Mouse (Mus musculus) testis, postnatal 10 days (tissue): ENCODE results near the gene Sez6l2.
"Not testable (repeated sequence)": the region's sequence is repeated elsewhere in the genome, so short reads cannot be mapped to it uniquely, and the experiment has no call there.

Experiments
- DNase-seq: peaks from one replicate; pipeline ENCODE4 v3.0.0; 2021; ENCODE audit warnings: low spot score

The Sez6l2 gene

GRCm38 (mm10) chr7:126949793-126950646, at the start of gene Sez6l2:
Gene Sez6l2 (plus strand): TSS chr7:126950563.
- DNase-seq = peak; percentile 97

- DNase-seq = no peak
Observed at GRCm38 (mm10) chr7:126905590-126905989, 44.8 kb upstream of the Sez6l2 start.

- no peak for DNase-seq
Observed at GRCm38 (mm10) chr7:126914844-126915243, 35.5 kb upstream of the Sez6l2 start.

GRCm38 (mm10) chr7:126918356-126918755, 32.0 kb upstream of the Sez6l2 start:
- not testable (repeated sequence) for DNase-seq

GRCm38 (mm10) chr7:126919973-126920372, 30.4 kb upstream of the Sez6l2 start:
- no peak for DNase-seq

GRCm38 (mm10) chr7:126921563-126921962, 28.8 kb upstream of the Sez6l2 start:
- DNase-seq = no peak

GRCm38 (mm10) chr7:126922624-126923060, 27.7 kb upstream of the Sez6l2 start, which contains the start of gene Tmem219:
Gene Tmem219 (minus strand): TSS chr7:126922917.
- peak; percentile 92 for DNase-seq

- DNase-seq = no peak
Observed at GRCm38 (mm10) chr7:126923999-126924398, 26.4 kb upstream of the Sez6l2 start.

GRCm38 (mm10) chr7:126926299-126926698, 24.1 kb upstream of the Sez6l2 start:
- DNase-seq = no peak

- peak; percentile 97 for DNase-seq
Observed at GRCm38 (mm10) chr7:126928384-126929037, 21.9 kb upstream of the Sez6l2 start, which contains the start of gene Kctd13. Gene Kctd13 (plus strand): TSS chr7:126928879.

GRCm38 (mm10) chr7:126929046-126929445, 21.3 kb upstream of the Sez6l2 start:
- peak; percentile 65 for DNase-seq

- no peak for DNase-seq
Observed at GRCm38 (mm10) chr7:126932652-126933051, 17.7 kb upstream of the Sez6l2 start.

GRCm38 (mm10) chr7:126941171-126941570, 9.2 kb upstream of the Sez6l2 start:
- DNase-seq = no peak

- no peak for DNase-seq
Observed at GRCm38 (mm10) chr7:126941801-126942200, 8.6 kb upstream of the Sez6l2 start.

GRCm38 (mm10) chr7:126946530-126946929, 3.8 kb upstream of the Sez6l2 start:
- peak; percentile 71 for DNase-seq

- DNase-seq = no peak
Observed at GRCm38 (mm10) chr7:126948626-126949025, 1.7 kb upstream of the Sez6l2 start.

GRCm38 (mm10) chr7:126949403-126949792, 965 bp upstream of the Sez6l2 start, which contains the start of gene Asphd1:
Gene Asphd1 (minus strand): TSS chr7:126949582.
- DNase-seq = no peak

GRCm38 (mm10) chr7:126950647-126951615, 568 bp downstream of the Sez6l2 start:
- DNase-seq = no peak

- DNase-seq = no peak
Observed at GRCm38 (mm10) chr7:126951741-126952140, 1.4 kb downstream of the Sez6l2 start.

GRCm38 (mm10) chr7:126952646-126953045, 2.3 kb downstream of the Sez6l2 start:
- DNase-seq = no peak

GRCm38 (mm10) chr7:126955125-126955524, 4.8 kb downstream of the Sez6l2 start:
- DNase-seq = no peak

- no peak for DNase-seq
Observed at GRCm38 (mm10) chr7:126959780-126960179, 9.4 kb downstream of the Sez6l2 start.
